Mouse (Mus musculus) T-helper 2 cell (primary cell): ENCODE measurements at regions not wholly inside any gene's neighbourhood (a gene's known extent, or its start where the extent isn't known, plus 50 kb on each side); places are given as distances from the start of the nearest gene placed in this dataset.

Experiments
- in situ Hi-C: fragments of 300-600 bp; cut with MboI, MseI; formaldehyde crosslinking; loops from one replicate; pipeline ENCODE4 v1.15.1; 2025; ENCODE audit warnings: high pct_unique_total_duplicates

GRCm38 (mm10) chr11:22677337-22677736 is 165.4 kb downstream of the Tmem17 start:
- in situ Hi-C loops, result no loop called here

DNA sequence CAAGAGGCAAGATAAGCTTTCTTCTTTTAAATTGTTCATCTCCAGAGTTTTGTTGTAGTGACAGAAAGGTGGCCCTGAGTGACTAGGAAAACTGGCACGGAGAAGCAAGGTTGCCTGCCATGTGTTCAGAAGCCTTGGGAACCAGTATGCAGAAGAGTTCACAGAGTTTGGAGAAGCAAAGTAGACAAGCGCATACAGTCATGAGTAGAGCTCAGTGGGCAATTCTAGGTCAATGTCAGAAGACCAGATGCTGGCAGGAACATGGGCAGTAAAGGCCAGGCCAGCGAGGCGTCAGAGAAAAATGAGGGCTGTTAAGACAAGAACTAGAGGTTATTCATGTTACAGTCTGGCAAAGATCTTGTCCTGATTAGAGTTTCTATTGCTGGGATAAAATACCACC is 172.7 kb downstream of the Tmem17 start:
- in situ Hi-C loops, result loop anchor here (5.0 kb wide), 1 partner anchor 38 kb away; no protein-coding TSS in a partner anchor

DNA sequence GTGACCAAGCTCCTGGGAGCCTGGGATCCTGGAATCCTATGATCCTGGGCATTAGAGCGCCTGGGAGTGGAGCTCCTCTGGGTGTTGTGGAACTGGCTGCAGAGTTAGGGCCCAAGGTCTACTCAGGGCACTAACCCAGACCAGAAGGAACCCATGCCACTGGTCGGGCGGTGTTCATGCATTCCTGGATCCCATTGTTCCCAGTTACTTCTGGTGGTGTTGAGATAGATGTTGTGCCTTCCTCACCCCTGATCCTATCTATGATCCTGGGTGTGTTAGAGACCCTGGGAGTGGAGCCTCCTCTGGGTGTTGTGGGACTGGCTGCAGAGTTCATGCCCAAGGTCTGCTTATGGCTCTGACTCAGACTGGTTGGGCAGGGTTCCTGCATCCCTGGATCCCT is 169.9 kb downstream of the B3gnt2 start:
- in situ Hi-C loops, result no loop called here

GRCm38 (mm10) chr11:22692281-22692857 is 168.4 kb downstream of the B3gnt2 start:
- in situ Hi-C loops, result no loop called here

GRCm38 (mm10) chr11:22692941-22693341 is 167.8 kb downstream of the B3gnt2 start:
- in situ Hi-C loops, result no loop called here

DNA sequence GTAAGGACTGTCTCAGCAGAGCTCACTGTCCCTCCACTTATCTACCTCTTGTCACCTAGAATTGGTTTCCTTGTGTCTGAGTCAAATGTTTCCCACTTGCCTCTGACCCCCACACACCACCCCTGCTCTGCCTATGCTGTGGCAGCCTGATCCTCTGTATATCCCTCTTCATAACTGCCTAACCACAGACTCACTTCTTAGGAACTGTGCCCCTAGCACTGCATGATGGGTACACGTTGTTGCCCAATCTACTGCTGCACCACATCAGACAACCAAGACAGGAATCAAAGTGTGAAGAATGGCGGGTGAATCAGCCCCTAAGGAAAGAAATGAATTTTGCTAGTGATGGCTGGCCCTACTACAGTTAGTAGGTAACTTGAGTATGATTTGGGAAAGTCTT is 167.4 kb downstream of the B3gnt2 start:
- in situ Hi-C loops, result no loop called here

DNA sequence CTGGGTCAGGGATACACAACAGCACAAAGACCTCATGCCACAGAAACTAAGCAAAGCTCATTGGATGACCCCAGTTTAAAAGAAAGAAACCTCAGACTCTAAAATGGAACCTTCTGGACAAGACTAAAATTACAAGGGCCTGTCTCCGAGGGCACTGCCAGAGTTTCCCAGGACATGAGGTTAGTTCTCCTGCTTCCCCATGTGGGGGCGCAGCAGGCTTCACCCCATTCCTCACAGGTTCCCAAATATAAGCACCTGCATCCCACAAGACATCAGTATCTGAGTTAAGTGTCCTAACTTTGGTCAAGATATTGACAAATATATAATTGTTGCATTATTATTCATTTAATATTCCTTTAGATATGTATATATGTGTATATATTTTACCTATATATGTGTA is 166.8 kb downstream of the B3gnt2 start:
- in situ Hi-C loops, result no loop called here

DNA sequence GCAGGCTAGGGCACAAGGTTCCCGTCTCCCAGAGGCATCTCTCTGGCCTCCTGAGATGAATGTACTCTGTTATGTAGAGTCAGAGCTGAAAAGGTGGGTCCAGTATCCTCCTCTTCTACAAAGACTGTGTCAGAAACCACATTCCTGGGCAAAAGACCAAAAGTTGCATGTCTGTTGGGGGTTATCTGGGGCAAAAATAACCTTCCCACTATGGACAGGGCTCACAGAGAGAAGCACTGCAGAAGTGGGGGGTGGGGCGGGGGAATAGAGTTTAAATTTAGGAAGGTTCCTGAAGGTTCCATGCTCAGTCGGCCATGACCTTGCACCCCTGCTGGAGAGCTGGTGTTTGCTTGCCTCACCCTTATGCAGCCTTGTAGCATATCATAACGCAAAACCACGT is 165.9 kb downstream of the B3gnt2 start:
- in situ Hi-C loops, result no loop called here

DNA sequence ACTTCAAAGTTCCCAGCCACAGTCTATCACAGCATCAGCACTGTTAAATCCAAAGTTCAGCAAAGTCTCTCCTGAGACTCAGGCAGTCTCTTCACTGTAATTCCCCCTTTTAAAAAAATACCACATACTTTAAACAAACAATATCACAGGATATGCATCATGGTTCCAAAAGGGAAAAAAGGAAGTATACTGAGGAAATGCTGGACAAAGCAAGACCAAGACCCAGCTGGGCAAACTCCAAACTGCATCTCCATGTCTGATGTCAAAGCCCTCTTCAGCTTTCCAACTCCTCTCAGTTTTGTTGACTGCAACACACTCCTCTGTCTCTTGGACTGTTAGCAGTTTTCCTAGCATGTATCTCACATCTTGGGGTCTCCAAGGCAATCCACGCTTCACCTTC is 165.5 kb downstream of the B3gnt2 start:
- in situ Hi-C loops, result no loop called here

DNA sequence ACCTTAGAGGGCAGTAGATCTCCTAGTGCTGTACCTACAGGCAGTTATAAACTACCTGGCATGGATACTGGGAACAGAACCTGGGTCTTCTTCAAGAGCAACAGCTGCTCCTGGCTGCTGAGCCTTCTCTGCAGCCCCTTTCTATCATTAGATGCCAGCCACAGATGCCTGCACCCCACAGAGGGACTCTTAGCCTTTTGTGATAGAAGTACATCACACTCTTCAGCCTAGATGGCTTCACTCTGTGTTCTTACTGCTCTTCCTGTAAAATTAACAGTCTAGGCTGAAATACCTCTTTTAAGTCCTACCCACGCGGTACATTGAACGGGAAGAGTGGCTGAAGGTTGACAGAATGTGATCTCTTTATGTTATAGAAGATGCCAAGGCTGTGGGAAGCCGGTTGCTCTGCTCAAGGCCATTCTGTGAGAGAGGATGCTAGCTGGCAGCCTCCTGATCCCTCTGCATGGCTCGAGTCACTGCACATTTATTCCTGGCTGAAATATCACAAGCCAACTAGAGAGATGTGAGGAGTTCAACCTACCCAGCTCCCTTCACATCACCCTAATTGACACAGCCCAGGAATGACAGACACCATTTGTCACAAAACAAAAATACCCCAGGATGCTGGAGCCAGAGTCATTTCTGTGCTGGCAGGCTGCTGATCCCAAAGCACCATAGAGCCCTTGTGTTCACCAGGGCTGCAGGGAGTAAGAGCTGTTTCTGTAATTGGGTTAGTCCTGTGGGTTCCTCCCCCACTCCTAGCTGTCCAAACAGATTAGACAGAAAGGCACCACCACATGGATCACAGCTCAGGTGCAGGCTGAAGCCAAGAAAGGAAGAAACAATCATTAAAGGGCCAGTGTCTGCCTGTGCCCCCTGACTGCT is 162.5 kb downstream of the B3gnt2 start:
- in situ Hi-C loops, result no loop called here

DNA sequence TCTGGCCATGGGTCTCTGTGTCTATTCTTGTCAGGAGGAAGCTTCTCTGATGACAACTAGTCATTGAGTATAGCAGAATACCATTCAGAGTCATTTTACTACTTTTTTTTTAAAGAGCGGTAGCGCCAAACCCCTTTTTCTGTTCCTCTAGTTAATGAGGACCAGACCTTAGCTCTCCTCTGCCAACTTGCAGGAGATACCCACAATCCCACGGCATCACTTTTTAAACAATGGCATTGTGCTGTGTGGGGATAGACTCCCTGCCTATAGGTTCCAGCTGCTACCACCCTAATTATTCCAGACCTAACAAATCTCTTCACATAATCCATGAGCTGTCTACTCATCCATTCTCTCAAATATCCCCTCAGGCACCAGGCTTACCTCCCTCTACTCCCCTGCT is 154.7 kb downstream of the B3gnt2 start:
- in situ Hi-C loops, result no loop called here
